Mouse (Mus musculus) olfactory bulb, adult 2 months (tissue): ENCODE data around the gene Nprl3. TPM values are rescaled to one million over a fixed set of nuclear protein-coding genes. Genes with fewer than 3 reads are reported as not detected.

ENCODE experiments used
- H3K27ac ChIP-seq: fragments of 200-500 bp; 2 replicates; pipeline ENCODE4 v1.5.1; 2012; ENCODE audit warnings: low read depth, low read length; ENCODE audit not compliant: insufficient read depth
- H3K4me1 ChIP-seq: fragments of 200-500 bp; 2 replicates; pipeline ENCODE4 v1.6.1; 2012; ENCODE audit warnings: low read length; ENCODE audit not compliant: control insufficient read depth, insufficient read depth
- H3K4me3 ChIP-seq: fragments of 200-500 bp; 2 replicates; pipeline ENCODE4 v1.5.1; 2012; ENCODE audit warnings: mild to moderate bottlenecking, low read depth, low read length, moderate library complexity; ENCODE audit not compliant: insufficient read depth
- CTCF ChIP-seq: fragments of 200-500 bp; IDR thresholded peaks from 2 replicates; pipeline ENCODE4 v1.5.1; 2012; ENCODE audit warnings: low read depth, mild to moderate bottlenecking, low read length, moderate library complexity; ENCODE audit not compliant: insufficient read depth
- POLR2A ChIP-seq: fragments of 200-500 bp; IDR thresholded peaks from 2 replicates; pipeline ENCODE4 v1.6.1; 2012; ENCODE audit warnings: mild to moderate bottlenecking, low read depth, low read length, moderate library complexity; ENCODE audit not compliant: insufficient read depth
- WGBS: fragments of 180-500 bp; shearing (Covaris S2); methylation state at CpG from one replicate; pipeline ENCODE4 v1.1.7; 2018; 5-methylcytosine and 5-hydroxymethylcytosine counted together
- polyA plus RNA-seq: library from polyadenylated mRNA; stranded (reverse); fragments of >200 nt; gene quantifications from 2 replicates; pipeline ENCODE4 v1.2.4, GENCODE M21; 2012; ENCODE audit warnings: low replicate concordance; ENCODE audit not compliant: missing spikeins, insufficient read depth, insufficient read length

Gene Nprl3
- polyA plus RNA-seq, 1 experiment, result not detected

- Histone ChIP-seq H3K27ac (no peak overlapping the region), H3K4me1 (no peaks in the 10 kb centered on the region), H3K4me3 (no peak overlapping the region)
- WGBS, result 79% methylated on average over 21 of the region's 21 CpGs
- TF ChIP-seq CTCF (no peak), POLR2A (no peak)
Measured at GRCm38 (mm10) chr11:32277736-32278457, 10.4 kb upstream of the Nprl3 start.

DNA sequence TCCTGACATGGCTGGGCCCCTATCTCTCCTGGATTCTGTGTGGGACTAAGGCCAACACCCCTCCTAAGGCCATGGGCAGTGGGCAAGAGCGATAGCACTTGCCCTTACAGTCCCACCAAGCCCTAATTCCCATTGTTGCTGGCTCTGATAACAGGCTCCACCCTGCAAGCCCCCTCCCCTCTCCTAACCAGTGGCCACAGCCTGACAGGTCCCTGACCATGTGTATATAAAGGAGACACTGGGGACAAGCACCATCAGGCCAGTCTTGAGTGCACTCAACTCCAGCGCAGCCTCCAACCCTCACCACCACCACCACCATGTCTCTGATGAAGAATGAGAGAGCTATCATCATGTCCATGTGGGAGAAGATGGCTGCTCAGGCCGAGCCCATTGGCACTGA lies 8.8 kb upstream of the Nprl3 start, which contains the start of gene Hba-x:
Hba-x (plus strand) TSS at position 54 of the 400 bp plus-strand sequence.
- Histone ChIP-seq H3K27ac (no peak within 1 kb of the TSS), H3K4me3 (no peak within 1 kb of the TSS), H3K4me1 (no peaks in the 10 kb centered on the region)
- WGBS, result 74% methylated on average over 3 of the region's 3 CpGs
- TF ChIP-seq CTCF, result no peak
- TF ChIP-seq POLR2A, result no peak

DNA sequence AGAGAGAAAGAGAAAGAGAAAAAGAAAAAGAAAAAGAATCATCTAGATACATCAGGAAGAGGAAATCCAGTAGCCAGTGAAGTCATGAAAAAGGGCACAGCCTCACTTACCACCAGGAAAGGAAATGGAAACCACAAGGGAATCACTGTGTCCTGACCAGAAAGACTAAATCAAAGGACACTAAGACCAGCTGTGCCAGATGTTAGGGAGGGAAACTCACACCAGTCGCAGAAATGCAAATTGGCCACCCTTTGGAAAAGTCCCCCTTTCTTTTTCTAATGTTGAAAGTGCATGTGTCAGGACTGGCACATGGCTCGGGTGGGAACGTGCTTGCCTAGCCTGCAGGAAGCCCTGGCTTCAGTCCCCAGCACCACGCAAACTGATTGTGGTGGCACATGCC lies 3.7 kb upstream of the Nprl3 start:
- WGBS, result 36% methylated on average over 4 of the region's 4 CpGs
- Histone ChIP-seq H3K4me1 (peaks cover 5% of the 10 kb centered on the region), H3K4me3 (no peak overlapping the region), H3K27ac (no peak overlapping the region)
- TF ChIP-seq CTCF (no peak), POLR2A (no peak)

DNA sequence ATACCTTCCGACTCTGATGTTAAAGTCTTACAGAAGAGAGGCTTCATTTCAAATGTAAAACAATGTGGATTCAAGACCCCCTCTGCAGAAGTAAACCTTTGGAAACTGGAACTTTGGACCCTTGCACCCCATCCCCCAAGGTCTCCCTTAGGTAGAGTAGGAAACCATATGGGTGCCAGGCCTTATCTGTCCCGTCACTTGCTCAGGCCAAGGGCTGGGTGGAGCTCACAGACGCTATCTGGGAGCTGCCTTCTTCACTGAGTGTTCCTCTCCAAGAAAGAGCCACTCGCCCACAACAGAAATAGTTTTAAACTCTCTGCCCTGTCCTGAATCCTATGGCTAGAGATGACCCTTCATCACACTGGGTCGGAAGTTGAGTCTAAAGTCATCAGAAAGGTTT lies 1.4 kb upstream of the Nprl3 start:
- no peak overlapping the region for H3K4me3 ChIP-seq
- 91% methylated on average over 5 of the region's 5 CpGs for WGBS

DNA sequence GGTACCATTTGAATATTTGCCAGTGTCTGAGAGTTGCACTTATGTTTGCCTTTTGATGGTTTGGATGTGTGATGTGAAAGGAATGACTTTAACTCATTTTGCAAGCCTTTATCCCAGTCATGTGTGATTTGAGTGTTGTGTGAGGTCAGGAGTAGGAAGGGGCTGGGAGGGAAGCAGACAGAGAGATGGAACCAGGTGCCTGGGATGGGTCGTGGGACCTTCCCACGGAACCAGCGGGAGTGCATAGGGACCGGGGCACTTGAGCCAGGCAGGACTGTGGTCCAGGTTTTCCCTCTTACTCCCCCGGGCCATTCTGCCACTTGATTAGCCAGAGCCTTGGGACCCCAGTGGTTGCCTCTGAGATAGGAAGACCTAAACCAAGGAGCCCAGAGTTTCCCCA lies 457 bp upstream of the Nprl3 start:
- WGBS, result 18% methylated on average over 5 of the region's 5 CpGs
- TF ChIP-seq POLR2A, result no peak
- TF ChIP-seq CTCF, result no peak
- H3K4me3 ChIP-seq, result no peak overlapping the region
- H3K4me1 ChIP-seq, result peaks cover 8% of the 10 kb centered on the region
- 0 out of 2 replicates have a peak overlapping the region, but pooled peaks have one; percentile 22 for H3K27ac ChIP-seq

More for the DNA sequence above, 1.4 kb upstream of the Nprl3 start:
- TF ChIP-seq POLR2A (no peak), CTCF (no peak)
- H3K27ac ChIP-seq, result no peak overlapping the region
- H3K4me1 ChIP-seq, result peaks cover 8% of the 10 kb centered on the region

- peak overlapping the region; percentile 76 for H3K4me3 ChIP-seq
- peaks cover 8% of the 10 kb centered on the region for H3K4me1 ChIP-seq
- no peak for TF ChIP-seq POLR2A
- no peak for TF ChIP-seq CTCF
- WGBS, result 9% methylated on average over 6 of the region's 6 CpGs
- peak overlapping the region; percentile 85 for H3K27ac ChIP-seq
Measured at GRCm38 (mm10) chr11:32266776-32267175, 731 bp downstream of the Nprl3 start.

DNA sequence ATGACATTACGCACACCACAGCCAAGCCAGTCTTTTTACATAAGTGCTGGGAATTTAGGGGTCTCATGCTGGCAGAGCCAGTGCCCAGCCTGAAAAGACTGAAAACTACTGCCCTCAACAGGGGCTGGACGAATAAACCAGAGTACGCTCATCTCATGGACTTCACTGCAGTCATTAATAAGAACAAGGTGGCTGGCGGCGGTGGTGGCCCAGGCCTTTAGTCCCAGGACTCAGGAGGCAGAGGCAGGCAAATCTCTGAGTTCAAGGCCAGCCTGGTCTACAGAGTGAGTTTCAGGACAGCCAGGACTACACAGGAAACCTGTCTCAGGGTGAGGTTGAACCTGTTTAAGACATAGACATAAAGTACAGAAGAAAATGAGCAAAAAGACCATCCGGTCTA lies 1.3 kb downstream of the Nprl3 start:
- no peak overlapping the region for H3K4me3 ChIP-seq
- TF ChIP-seq CTCF, result no peak
- TF ChIP-seq POLR2A, result no peak
- WGBS, result 95% methylated on average over 6 of the region's 6 CpGs
- H3K4me1 ChIP-seq, result peaks cover 8% of the 10 kb centered on the region
- no peak overlapping the region for H3K27ac ChIP-seq

- Histone ChIP-seq H3K27ac (no peak overlapping the region), H3K4me3 (no peak overlapping the region), H3K4me1 (peaks cover 8% of the 10 kb centered on the region)
- WGBS, result 92% methylated on average over 3 of the region's 3 CpGs
- TF ChIP-seq POLR2A (no peak), CTCF (no peak)
Measured at GRCm38 (mm10) chr11:32265117-32265738, 2.3 kb downstream of the Nprl3 start.

DNA sequence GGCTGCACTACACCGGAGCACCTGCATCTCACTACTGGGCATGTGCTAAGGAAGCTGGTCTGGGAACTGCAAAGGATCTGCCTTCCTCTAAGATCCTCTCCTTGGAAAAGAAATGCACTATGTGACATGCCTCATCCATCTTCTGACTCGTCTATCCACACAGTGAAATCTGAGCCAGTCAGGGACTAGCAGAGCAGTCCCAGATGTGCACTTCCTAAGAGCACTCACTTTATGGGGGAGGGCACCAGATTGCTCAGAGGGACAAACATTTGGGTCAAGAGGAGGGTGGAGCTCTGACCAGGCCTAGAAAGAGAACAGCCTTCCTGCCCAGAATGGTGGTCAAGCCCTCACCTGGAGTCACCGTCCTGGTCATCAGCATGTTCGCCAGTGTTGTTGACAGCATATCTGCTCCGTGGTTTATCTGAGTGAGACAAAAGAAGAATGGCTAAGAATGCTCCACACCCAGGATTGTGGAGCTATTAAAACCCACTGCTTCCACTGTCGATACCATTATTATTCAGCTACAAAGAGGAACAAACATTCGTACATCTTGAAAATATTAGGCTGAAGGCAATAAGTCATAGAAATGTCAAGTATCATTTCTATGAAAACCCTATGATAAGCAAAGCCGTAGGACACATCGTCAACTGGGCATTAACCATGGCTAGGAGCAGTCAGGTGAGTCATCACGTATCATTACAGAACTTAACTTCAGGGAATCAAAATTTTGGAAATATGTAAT lies 4.7 kb downstream of the Nprl3 start:
- Histone ChIP-seq H3K27ac (no peak overlapping the region), H3K4me1 (peaks cover 5% of the 10 kb centered on the region), H3K4me3 (no peak overlapping the region)
- WGBS, result 94% methylated on average over 10 of the region's 10 CpGs
- TF ChIP-seq POLR2A (no peak), CTCF (no peak)
